Mouse (Mus musculus): Measurements from ENCODE around the gene Notch1.

DNA sequence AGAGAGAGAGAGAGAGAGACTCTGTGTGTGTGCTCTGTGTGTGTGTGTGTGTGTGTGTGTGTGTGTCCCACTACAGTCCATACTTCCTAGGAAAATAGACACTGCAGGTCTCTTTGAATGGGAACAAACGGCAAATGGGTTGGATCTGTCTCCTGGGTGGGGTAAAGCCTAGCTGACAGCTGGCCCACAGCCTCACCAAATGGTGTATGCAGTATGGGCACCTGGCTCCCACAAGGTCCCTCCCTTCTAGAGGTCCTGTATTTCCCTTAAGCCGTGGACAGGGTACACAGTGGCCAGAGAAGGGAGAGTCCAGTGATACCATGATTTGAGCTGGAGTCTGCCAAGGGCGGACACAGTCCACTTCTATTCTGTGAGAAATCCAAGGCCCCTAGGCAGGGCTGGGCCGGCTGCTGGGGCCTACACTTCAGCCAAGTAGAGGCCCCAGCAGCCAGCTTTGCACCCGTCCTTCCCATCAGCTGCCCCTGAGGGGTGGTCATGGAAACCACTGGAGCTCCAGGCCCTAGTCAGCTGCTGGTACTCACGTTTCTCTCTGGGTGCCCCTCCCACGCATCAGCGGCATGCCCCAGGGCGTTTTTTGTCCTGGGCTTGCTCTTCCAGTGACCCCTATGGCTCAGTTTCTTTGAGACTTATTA is 24.9 kb upstream of the Notch1 start:
- TF ChIP-seq CTCF (IDR thresholded peaks at IDR 0.05; ENCODE audit: insufficient read depth, low read length) (no peak), POLR2A (IDR thresholded peaks at IDR 0.05; ENCODE audit: borderline replicate concordance, extremely low read depth, low read depth, low read length) (no peak)
